Mouse (Mus musculus) spleen, postnatal 10 days (tissue): ENCODE results near the gene Igbp1.

Source experiments
- DNase-seq, 2 experiments: peaks; one replicate each; pipeline ENCODE4 v3.0.0; 2021 to 2022; ENCODE audit warnings: low spot score in 2 of 2

Gene Igbp1

DNA sequence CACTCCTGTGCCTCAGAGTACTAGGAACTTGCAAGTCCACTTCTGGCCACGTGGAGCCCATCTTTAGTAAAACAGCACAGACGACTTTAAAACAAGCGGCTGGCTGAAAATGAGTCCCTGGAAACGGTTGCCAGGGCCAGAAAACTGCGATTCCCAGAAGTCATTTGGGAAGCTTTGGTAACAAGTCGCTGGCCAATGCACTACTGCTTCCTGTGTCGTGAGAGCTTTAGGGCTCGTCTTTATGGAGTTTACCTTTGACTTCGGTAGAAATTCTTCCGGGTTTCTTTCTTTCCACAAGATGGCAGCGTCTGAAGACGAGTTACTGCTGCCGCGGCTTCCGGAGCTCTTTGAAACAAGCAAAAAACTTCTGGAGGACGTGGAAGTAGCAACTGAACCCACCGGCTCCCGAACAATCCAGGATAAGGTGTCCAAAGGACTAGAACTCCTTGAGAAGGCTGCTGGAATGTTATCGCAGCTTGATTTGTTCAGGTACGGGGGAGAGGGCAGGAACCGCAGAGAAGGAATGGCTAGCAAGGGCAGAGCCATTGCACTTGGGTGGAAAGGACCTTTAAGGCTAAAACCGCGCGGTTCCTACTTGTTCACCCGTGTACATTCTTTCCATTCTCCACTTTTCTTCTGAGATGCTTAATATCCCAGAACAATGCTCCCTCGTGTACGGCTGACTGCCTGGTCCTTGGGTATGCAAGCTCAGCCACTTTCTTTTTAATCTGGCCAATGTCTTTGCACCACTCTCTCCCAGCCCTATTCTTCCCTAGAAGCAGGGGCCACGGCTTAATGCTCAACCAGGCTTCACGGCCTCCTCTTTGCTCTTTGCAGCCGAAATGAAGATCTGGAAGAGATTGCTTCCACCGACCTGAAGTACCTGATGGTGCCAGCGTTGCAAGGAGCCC is at the start of gene Igbp1:
Gene Igbp1 (plus strand): TSS at position 224 of the 911 bp plus-strand sequence.
- peak; percentile 27 to 68 for DNase-seq

DNA sequence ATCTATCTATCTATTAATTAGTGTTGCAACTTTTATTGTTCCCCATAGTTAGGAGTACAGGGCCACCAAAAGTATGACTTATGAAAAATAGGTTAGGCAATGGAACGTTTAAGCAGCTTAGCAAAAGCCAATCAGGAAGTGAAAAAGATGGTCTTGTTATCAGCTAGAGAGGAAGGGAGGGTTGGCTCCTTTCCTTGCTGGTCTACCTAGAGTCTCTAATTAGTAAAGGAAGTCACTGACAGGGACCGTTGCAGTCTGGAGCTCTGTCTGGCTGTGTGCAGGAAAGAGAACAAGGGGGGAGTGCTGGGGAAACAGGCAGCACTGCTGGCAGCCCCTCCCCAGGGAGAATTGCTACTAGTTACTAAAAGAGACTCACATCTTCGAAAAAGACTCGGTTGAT is 26.0 kb upstream of the Igbp1 start:
- DNase-seq, result no peak

DNA sequence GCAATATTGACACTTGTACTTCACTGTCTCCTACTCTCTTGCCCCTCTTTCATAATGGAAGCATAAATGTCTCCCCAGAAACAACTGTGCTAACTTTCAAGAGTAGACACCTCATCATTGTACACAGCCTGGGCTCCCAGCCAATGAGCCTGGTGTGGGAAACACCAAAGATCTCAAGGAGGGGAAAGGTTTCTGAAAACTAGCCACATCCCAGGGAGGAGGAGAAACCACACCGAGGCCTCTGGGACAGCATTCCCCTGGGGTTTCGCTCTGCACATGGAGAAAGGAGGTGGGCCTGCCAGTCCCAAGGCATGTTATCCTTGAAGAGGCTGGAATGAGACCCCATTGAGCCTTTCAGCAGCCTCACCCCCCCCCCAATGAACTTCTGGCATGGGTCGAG is 24.0 kb upstream of the Igbp1 start:
- DNase-seq, result no peak

DNA sequence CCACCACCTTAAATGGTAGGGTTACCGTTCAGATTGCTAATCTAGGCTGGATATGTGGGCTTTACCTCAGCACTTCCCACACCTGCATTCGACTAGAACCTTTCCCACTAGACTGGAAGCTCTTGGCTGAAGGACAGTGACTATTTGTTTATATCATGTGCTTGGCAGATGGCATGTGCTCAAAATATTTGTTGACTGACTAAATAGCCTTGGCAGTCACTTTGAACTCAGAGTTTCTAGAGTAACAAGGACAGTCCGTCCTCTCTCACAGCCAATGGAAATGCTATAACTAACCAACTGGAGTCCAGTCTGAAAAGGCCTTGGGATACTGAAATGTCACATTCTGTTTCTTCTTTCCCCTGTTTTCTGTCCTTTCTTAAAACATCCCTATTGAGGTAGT is 22.6 kb upstream of the Igbp1 start:
- DNase-seq, result no peak

DNA sequence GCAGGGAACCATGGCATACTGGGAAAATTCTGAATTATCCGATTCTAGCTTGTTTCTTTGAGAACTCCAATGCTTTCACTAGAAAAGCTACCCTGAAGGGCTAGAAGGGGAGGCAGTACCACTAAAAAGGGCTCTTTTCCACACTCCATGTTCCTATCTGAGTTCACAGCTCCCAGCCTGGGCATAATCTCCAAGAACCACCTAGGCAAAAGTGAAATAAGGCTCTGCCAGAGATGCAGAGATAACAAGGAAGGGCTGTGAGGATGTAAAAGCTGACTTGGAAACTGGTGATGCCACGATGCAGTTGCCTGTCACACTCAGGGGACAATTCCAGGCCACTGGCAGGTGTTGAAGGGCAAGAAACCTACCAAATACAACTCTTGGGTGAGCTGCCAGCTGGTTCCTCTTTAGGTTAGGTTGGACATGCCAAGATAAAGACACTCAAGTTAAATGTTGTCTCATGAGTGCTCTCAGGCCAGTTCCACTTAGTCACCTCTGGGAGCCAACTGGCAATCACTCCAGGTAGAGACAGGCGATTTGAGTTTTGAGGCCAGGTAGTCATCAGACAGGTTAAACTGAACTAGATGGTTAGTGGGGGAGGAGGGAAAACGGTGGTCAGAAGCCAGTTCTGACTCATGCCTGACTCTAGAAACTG is 18.4 kb upstream of the Igbp1 start:
- DNase-seq, result no peak

DNA sequence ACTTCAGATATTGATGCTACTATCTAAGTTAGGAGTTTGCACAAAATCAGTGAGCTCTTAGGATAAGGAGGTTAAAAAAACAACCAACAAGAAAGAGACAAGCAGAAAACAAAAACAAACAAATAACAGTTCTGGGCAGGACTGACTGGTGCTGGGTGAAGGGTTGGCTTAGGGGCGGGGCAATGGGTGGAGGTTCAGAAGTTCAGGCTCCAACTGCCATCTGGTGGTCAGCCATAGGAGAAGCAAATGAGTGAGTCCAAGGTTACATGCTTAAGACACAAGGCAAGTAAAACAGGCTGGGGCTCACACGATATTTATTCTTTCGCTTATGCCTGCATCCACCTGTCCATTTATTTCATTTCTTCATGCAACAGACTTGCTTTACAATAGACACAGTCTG is 13.8 kb upstream of the Igbp1 start:
- DNase-seq, result peak in 1 of 2 experiments; percentile 72

DNA sequence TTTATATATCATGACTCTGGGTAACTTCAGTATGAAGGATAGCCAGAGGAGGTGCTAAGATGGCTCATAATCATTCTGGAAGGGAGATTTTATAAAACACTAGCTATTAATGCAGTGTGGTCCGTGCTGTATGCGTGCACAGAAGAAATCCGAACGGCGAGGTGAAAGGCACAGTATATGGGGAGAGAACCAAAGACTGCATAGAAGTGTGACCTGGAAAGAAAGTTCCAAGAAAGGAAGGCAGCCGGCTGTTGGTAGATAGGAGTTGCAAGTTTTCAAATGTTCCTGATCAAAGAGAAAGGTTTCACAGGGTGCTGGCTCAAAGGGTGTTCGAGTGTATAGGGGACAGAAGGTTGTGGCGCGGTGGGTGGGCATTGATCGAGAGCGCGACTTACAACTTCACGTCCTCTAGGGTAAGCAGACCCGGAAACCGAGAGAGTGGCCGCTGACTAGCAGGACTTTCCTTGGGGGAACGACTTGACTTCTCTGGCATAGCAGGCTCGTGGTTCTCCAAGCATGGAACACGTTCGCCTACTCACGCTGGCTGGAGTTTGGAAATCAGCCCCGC is 507 bp upstream of the Igbp1 start:
- DNase-seq, result no peak

DNA sequence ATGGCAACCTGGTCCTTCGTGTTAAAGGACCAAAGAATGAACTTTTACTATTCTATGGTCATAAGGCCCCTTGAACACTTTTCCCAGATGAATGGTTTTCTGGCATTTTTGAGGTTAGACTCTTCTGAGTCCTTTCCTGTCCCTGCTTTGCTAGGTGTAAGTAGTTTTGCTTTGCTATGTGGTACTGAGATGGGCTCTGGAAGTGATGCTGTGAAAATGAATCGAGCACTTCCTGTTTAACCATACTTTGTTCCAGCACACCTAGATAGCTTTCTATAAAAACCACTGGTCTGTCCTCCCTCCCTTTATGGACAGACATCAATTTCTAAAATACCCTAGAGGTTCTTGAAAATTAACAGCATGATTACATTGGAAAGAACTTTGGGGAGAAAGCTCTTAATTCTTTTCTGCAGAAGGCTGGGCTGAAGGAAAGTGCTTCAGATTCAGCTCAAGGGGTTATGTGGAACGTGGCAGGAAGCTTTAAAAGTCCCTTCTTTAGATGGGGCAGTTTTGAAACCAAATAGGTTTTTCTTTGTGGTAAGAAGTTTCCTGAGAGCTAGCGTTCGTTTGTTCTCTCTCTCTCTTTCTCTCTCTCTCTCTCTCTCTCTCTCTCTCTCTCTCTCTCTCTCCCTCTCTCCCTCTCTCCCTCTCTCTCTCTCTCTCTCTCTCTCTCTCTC is 10.2 kb downstream of the Igbp1 start:
- DNase-seq, result no peak

DNA sequence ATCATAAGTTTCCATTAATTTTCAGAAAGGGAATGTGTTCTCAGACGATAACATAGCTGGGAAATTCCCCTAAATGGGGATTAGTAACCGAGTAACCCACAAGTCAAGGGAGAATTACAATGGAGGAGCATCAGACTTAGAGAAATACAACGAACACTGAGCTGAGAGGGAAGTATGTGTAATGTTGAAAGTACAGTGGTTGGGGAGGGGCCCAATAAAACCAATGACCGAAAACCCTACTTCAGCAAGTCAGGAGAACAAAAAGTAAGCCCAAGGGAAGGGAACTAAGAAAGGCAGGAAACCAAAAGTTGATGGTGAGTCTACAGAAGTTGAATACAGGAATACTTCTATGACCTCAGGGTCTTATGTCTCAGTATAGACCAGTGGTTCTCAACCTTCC is 14.1 kb downstream of the Igbp1 start:
- DNase-seq, result no peak

DNA sequence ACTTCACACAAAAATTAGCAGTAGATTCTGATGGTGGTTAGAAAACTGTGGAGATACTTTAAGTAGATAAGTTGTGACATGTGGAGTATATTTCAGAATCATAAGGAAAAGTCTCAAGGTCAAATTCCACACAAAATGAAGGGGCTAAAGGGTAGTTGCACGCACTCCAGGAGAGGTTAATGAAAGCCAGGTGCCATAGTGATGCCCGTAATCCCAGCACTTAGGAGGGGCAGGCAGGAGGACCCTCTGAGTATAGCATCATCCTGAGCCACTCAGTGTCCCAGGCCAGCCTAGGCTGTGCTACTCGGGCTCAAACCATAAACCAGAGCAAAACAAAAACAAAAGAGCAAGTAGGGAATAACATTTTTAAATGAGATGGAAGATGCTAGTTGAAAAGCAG is 15.8 kb downstream of the Igbp1 start:
- no peak for DNase-seq

DNA sequence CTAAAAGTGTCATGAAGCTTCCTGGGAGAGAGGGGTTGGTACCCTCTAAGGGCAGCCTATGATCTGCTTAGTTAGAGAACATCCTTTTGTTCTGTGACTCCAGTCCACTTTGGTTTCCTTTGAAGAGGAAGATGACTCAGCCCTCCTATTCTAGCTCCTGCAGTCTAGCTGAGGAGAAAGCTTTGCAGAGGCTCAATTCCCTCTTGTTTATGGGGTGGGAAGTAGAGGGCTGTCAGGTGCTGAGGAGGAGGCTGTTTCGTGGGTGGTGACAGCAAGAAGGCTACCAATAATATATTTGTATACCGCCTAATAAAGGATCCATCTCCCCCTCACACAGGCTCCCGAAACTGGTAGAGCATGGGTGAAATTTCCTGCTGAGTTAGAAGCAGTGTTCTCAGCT is 22.6 kb downstream of the Igbp1 start:
- no peak for DNase-seq

DNA sequence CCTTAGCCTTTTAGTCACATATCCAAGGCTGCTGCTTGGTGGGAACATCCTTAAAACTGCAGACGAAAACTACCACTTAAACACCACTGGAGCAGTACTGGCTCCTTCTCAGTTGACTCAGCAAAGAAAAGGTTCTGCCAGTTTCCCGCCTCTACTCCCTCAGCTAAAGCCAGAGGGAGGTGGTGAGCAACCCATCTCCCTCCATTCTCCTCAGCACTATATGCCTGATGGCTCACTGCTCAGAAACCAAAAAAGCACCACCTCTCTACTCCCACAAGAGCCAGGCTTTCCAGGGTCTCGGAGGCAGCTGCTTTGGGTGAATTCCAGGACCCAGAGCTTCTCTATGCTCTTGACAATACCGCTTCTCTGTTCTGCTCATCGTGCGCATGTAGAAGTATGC is 23.5 kb downstream of the Igbp1 start:
- DNase-seq, result no peak

DNA sequence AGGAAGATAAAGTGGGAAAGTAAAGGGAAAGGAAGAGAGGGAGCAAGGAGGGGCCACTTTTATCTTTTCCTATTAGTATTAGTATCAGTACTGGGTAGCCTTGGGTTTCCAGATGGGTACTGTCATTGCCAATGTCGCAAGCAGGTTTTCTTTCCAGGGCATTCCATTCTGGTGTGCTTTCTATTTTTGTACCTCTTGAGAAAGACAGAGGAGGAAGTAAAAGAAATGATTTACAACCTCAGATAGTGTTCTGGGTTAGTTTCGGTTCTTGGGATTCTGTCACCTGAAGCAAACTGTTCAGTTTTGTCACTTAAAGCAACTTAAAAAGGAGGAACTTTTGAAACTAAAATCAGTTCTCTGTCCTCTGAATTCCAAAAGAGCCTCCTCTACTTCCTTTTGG is 24.4 kb downstream of the Igbp1 start:
- DNase-seq, result no peak

DNA sequence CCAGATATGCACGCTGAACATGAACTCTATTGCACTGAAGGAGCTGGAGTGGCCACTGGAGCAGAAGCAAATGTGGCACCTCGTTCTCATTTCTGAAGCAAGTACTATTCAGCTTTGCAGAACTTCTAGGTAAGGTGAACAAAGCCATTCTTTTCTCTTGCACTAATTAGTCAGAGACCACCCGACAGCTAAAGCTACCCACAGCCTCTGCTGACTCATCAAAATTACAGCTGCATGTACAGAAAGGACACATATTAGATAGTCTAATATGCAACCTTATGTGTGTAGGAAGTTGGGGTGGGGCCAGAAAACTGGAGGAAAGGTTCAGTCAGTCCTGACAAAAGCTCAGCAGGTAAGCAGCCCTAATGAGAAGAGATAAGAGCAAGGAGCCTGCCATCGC is 30.4 kb downstream of the Igbp1 start, which contains the start of gene Dgat2l6:
Gene Dgat2l6 (plus strand): TSS at position 368 of the 400 bp plus-strand sequence.
- DNase-seq, result no peak

DNA sequence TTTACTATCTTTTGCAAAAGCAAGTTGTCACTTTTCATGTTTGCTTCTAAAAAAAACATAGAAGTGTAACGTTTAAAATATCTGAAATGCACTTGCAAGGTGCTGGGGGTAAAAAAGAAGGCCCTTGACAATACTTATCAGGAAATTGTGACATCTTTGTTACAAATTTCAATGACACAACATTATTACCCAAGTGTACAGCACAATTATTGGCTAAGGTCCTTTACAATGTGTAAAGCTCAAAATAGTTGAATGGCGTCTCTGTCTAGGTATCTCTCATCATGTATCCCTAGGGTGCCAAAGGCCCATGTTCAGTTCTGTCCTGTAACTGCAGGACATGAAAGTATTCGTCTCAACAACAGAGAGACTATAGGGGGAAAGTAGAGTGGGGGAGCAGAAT is 61.9 kb downstream of the Igbp1 start:
- no peak for DNase-seq

DNA sequence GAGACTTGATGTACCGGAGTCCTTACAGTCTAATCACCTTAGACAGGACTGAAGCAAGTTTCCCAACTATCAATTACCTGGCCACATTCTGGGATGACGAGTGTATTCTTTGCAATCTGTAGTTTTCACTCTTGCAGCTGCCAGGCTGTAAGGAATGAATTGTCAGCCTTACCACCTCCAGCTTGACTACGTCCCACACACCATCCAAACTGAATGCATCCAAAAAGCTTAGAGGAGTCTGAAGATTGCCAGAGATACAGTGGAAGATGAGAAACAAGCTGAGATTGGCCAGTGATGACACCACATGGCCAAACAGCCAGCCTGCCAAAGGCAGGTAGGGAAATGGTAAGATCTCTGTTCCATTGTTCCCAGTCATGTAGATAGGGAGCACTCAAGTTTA is 71.6 kb downstream of the Igbp1 start:
- no peak for DNase-seq
